Mouse (Mus musculus): ENCODE measurements around the gene Tanc2. TPM values are rescaled to one million over a fixed set of nuclear protein-coding genes. Genes with fewer than 3 reads are reported as not detected.

Tanc2 gene
- polyA plus RNA-seq, 1 experiment from 2014 or later, result 2.9 TPM

GRCm38 (mm10) chr11:105591905-105592304, 2.1 kb downstream of the Tanc2 start:
- Histone ChIP-seq H3K9ac (ENCODE audit: low read length) (no peak overlapping the region), H3K36me3 (ENCODE audit: control insufficient read depth, insufficient read depth, low read length) (no peaks in the 10 kb centered on the region), H3K27me3 (ENCODE audit: control insufficient read depth, insufficient read depth, low read length) (no peaks in the 10 kb centered on the region), H3K4me3 (ENCODE audit: low read depth, low read length) (no peak overlapping the region), H3K9me3 (ENCODE audit: control insufficient read depth, low read length) (no peaks in the 10 kb centered on the region), H3K4me2 (replicated peaks; ENCODE audit: low read depth) (no peak overlapping the region), H3K27ac (replicated peaks) (no peak overlapping the region), H3K4me1 (replicated peaks; ENCODE audit: control insufficient read depth, insufficient read depth) (0 out of 2 replicates have a peak, but pooled peaks cover 2% of the 10 kb centered on the region)
- no peak for DNase-seq (ENCODE audit: low spot score)
- ATAC-seq (ENCODE audit: low FRiP score, low TSS enrichment), result no peak
- TF ChIP-seq EP300 (optimal IDR thresholded peaks at IDR 0.05), result no peak
- peak; percentile 100 for TF ChIP-seq CTCF (IDR thresholded peaks at IDR 0.05; ENCODE audit: low read depth)
- 14% methylated on average over 1 of the region's 1 CpGs for WGBS

- DNase-seq (ENCODE audit: low spot score) (no peak), ATAC-seq (ENCODE audit: low FRiP score, low TSS enrichment) (no peak)
- Histone ChIP-seq H3K36me3 (ENCODE audit: control insufficient read depth, insufficient read depth, low read length) (no peaks in the 10 kb centered on the region), H3K4me3 (ENCODE audit: low read depth, low read length) (no peak overlapping the region), H3K4me2 (replicated peaks; ENCODE audit: low read depth) (no peak overlapping the region), H3K27ac (replicated peaks) (no peak overlapping the region), H3K27me3 (ENCODE audit: control insufficient read depth, insufficient read depth, low read length) (no peaks in the 10 kb centered on the region), H3K4me1 (replicated peaks; ENCODE audit: control insufficient read depth, insufficient read depth) (no peaks in the 10 kb centered on the region), H3K9ac (ENCODE audit: low read length) (no peak overlapping the region), H3K9me3 (ENCODE audit: control insufficient read depth, low read length) (no peaks in the 10 kb centered on the region)
- TF ChIP-seq EP300 (optimal IDR thresholded peaks at IDR 0.05) (no peak), CTCF (IDR thresholded peaks at IDR 0.05; ENCODE audit: low read depth) (no peak)
These were observed 12.4 kb downstream of the Tanc2 start for GRCm38 (mm10) chr11:105602177-105602576.

- TF ChIP-seq EP300 (optimal IDR thresholded peaks at IDR 0.05) (no peak), CTCF (IDR thresholded peaks at IDR 0.05; ENCODE audit: low read depth) (no peak)
- H3K4me2 ChIP-seq (replicated peaks; ENCODE audit: low read depth), result no peak overlapping the region
- no peak overlapping the region for H3K4me3 ChIP-seq (ENCODE audit: low read depth, low read length)
- no peaks in the 10 kb centered on the region for H3K9me3 ChIP-seq (ENCODE audit: control insufficient read depth, low read length)
- H3K27me3 ChIP-seq (ENCODE audit: control insufficient read depth, insufficient read depth, low read length), result no peaks in the 10 kb centered on the region
- no peaks in the 10 kb centered on the region for H3K4me1 ChIP-seq (replicated peaks; ENCODE audit: control insufficient read depth, insufficient read depth)
- H3K36me3 ChIP-seq (ENCODE audit: control insufficient read depth, insufficient read depth, low read length), result no peaks in the 10 kb centered on the region
- H3K27ac ChIP-seq (replicated peaks), result no peak overlapping the region
- H3K9ac ChIP-seq (ENCODE audit: low read length), result no peak overlapping the region
- WGBS, result 71% methylated on average over 1 of the region's 1 CpGs
- no peak for ATAC-seq (ENCODE audit: low FRiP score, low TSS enrichment)
- DNase-seq (ENCODE audit: low spot score), result no peak
These were observed 36.4 kb downstream of the Tanc2 start for GRCm38 (mm10) chr11:105626201-105626600.

- no peak overlapping the region for H3K4me2 ChIP-seq (replicated peaks; ENCODE audit: low read depth)
- no peak for TF ChIP-seq EP300 (optimal IDR thresholded peaks at IDR 0.05)
- TF ChIP-seq CTCF (IDR thresholded peaks at IDR 0.05; ENCODE audit: low read depth), result peak; percentile 46; the same call in 1 of the 2 replicates
- no peak overlapping the region for H3K4me3 ChIP-seq (ENCODE audit: low read depth, low read length)
- ATAC-seq (ENCODE audit: low FRiP score, low TSS enrichment), result no peak
- no peaks in the 10 kb centered on the region for H3K36me3 ChIP-seq (ENCODE audit: control insufficient read depth, insufficient read depth, low read length)
- no peak overlapping the region for H3K9ac ChIP-seq (ENCODE audit: low read length)
- no peak for DNase-seq (ENCODE audit: low spot score)
- no peaks in the 10 kb centered on the region for H3K4me1 ChIP-seq (replicated peaks; ENCODE audit: control insufficient read depth, insufficient read depth)
- H3K27me3 ChIP-seq (ENCODE audit: control insufficient read depth, insufficient read depth, low read length), result no peaks in the 10 kb centered on the region
- no peak overlapping the region for H3K27ac ChIP-seq (replicated peaks)
- H3K9me3 ChIP-seq (ENCODE audit: control insufficient read depth, low read length), result no peaks in the 10 kb centered on the region
These were observed 54.2 kb downstream of the Tanc2 start for GRCm38 (mm10) chr11:105643995-105644394.

GRCm38 (mm10) chr11:105648026-105648425, 58.2 kb downstream of the Tanc2 start:
- Histone ChIP-seq H3K27ac (replicated peaks) (no peak overlapping the region), H3K27me3 (ENCODE audit: control insufficient read depth, insufficient read depth, low read length) (no peaks in the 10 kb centered on the region), H3K9ac (ENCODE audit: low read length) (no peak overlapping the region), H3K36me3 (ENCODE audit: control insufficient read depth, insufficient read depth, low read length) (no peaks in the 10 kb centered on the region), H3K4me2 (replicated peaks; ENCODE audit: low read depth) (no peak overlapping the region), H3K4me3 (ENCODE audit: low read depth, low read length) (no peak overlapping the region), H3K4me1 (replicated peaks; ENCODE audit: control insufficient read depth, insufficient read depth) (no peaks in the 10 kb centered on the region), H3K9me3 (ENCODE audit: control insufficient read depth, low read length) (no peaks in the 10 kb centered on the region)
- TF ChIP-seq CTCF (IDR thresholded peaks at IDR 0.05; ENCODE audit: low read depth) (no peak), EP300 (optimal IDR thresholded peaks at IDR 0.05) (no peak)
- ATAC-seq (ENCODE audit: low FRiP score, low TSS enrichment) (no peak), DNase-seq (ENCODE audit: low spot score) (no peak)
- WGBS, result 92% methylated on average over 2 of the region's 2 CpGs

GRCm38 (mm10) chr11:105654616-105655015, 64.8 kb downstream of the Tanc2 start:
- 87% methylated on average over 2 of the region's 2 CpGs for WGBS
- Histone ChIP-seq H3K27ac (replicated peaks) (no peak overlapping the region), H3K27me3 (ENCODE audit: control insufficient read depth, insufficient read depth, low read length) (no peaks in the 10 kb centered on the region)

More at GRCm38 (mm10) chr11:105654616-105655015, 64.8 kb downstream of the Tanc2 start:
- Histone ChIP-seq H3K9me3 (ENCODE audit: control insufficient read depth, low read length) (no peaks in the 10 kb centered on the region), H3K36me3 (ENCODE audit: control insufficient read depth, insufficient read depth, low read length) (no peaks in the 10 kb centered on the region), H3K9ac (ENCODE audit: low read length) (no peak overlapping the region), H3K4me2 (replicated peaks; ENCODE audit: low read depth) (no peak overlapping the region), H3K4me1 (replicated peaks; ENCODE audit: control insufficient read depth, insufficient read depth) (no peaks in the 10 kb centered on the region), H3K4me3 (ENCODE audit: low read depth, low read length) (no peak overlapping the region)
- TF ChIP-seq EP300 (optimal IDR thresholded peaks at IDR 0.05), result no peak
- no peak for TF ChIP-seq CTCF (IDR thresholded peaks at IDR 0.05; ENCODE audit: low read depth)
- no peak for DNase-seq (ENCODE audit: low spot score)
- ATAC-seq (ENCODE audit: low FRiP score, low TSS enrichment), result no peak

All from stomach, postnatal 0 days (tissue).